Mouse (Mus musculus) limb, embryonic 14.5 days (tissue): ENCODE measurements around the gene Lsr. TPM values are rescaled to one million over a fixed set of nuclear protein-coding genes. Genes with fewer than 3 reads are reported as not detected.
"Not testable (repeated sequence)": the region's sequence is repeated elsewhere in the genome, so short reads cannot be mapped to it uniquely, and the experiment has no call there.

Source experiments
- ATAC-seq: fragments of 200-750 bp; cut with Nextera tagmentation; 2 replicates; pipeline ENCODE4 v1.8.0; 2017; ENCODE audit warnings: low read depth, moderate number of reproducible peaks, moderate TSS enrichment; ENCODE audit not compliant: low FRiP score
- DNase-seq: peaks from one replicate; pipeline ENCODE4 v3.0.0-alpha.2; 2015; ENCODE audit warnings: low spot score
- H3K27ac ChIP-seq: fragments of 300-500 bp; sonication (generic); replicated peaks from 2 replicates; pipeline ENCODE4 v1.5.1; 2014; ENCODE audit warnings: low read depth, mild to moderate bottlenecking, low read length, moderate library complexity, mixed read lengths
- H3K27me3 ChIP-seq: fragments of 300-500 bp; sonication (generic); 2 replicates; pipeline ENCODE4 v1.6.1; 2014; ENCODE audit warnings: low read length, mixed read lengths; ENCODE audit not compliant: control insufficient read depth, insufficient read depth
- H3K36me3 ChIP-seq: fragments of 300-500 bp; sonication (generic); 2 replicates; pipeline ENCODE4 v1.6.1; 2014; ENCODE audit warnings: mild to moderate bottlenecking, low read length, moderate library complexity, mixed read lengths; ENCODE audit not compliant: control insufficient read depth, insufficient read depth
- H3K4me1 ChIP-seq: fragments of 300-500 bp; sonication (generic); 2 replicates; pipeline ENCODE4 v1.6.1; 2014; ENCODE audit warnings: antibody characterized with exemption, low read length, mixed read lengths; ENCODE audit not compliant: control insufficient read depth, insufficient read depth
- H3K4me2 ChIP-seq: fragments of 300-500 bp; sonication (generic); replicated peaks from 2 replicates; pipeline ENCODE4 v1.6.1; 2014; ENCODE audit warnings: low read depth, mild to moderate bottlenecking, low read length, moderate library complexity; ENCODE audit not compliant: severe bottlenecking
- H3K4me3 ChIP-seq: fragments of 300-500 bp; sonication (generic); replicated peaks from 2 replicates; pipeline ENCODE4 v1.5.1; 2014; ENCODE audit warnings: low read length
- H3K9ac ChIP-seq: fragments of 300-500 bp; sonication (generic); 2 replicates; pipeline ENCODE4 v1.6.1; 2014; ENCODE audit warnings: mild to moderate bottlenecking, low read depth, low read length, moderate library complexity; ENCODE audit not compliant: severe bottlenecking
- H3K9me3 ChIP-seq: fragments of 300-500 bp; sonication (generic); 2 replicates; pipeline ENCODE4 v1.6.1; 2016; ENCODE audit warnings: low read length; ENCODE audit not compliant: control insufficient read depth
- POLR2A ChIP-seq: fragments of 200-500 bp; IDR thresholded peaks from 2 replicates; pipeline ENCODE4 v1.8.0; 2012; ENCODE audit warnings: inconsistent platforms, mild to moderate bottlenecking, moderate library complexity, borderline replicate concordance; ENCODE audit not compliant: insufficient read depth, insufficient read length; ENCODE audit errors: extremely low read depth
- WGBS: fragments of 180-500 bp; shearing (Covaris S2); extraction: QIAGEN DNeasy Blood & Tissue Kit; methylation state at CpG from one replicate; pipeline ENCODE4 v1.1.7; 2014; 5-methylcytosine and 5-hydroxymethylcytosine counted together
- polyA plus RNA-seq, 2 experiments: library from polyadenylated mRNA; depleted of rRNA in 1 of 2; stranded (reverse) in 1 of 2; unstranded in 1 of 2; fragments of >200 nt; fragmentation: Nextera tagmentation in 1 of 2; extraction: Ambion mirVana in 1 of 2; gene quantifications; 2 replicates each; pipeline versions ENCODE4 v1.2.1 to v1.2.3; 2012 to 2014

Lsr gene
- polyA plus RNA-seq, 2 experiments, result 24.3 to 29.4 TPM

DNA sequence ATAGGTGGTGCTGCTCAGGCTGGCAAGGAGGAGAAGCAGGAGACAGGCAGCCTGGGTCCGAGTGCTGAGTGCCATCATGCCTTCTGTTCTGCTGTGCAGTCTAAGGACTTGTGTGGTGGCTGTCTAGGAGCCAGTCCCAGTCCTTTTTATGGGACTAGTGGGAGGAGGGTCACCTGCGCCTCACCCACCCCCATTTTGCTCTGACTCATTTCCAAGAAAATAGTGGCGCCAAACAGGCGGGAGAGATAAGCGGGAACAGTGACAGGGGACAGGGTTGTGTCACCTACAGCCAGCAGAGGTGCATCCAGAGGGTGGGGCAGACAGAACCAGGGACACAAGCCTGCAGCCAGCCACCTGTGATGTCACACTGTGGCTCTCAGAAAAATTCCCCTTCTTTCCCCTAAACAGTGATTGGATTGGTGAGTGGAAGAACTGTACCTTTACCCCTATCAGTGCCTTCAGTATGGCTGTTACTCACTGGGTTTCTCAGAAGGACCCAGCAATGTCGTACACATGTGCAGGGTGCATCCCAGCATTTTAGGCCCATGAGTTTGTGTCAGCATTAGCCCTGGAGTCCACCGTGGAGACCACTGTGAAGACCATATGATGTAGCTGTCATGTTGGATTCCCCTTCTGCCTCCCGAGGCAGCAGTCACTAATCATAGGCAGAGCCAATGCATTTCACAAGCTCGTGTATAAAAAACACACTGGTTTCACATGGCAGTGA, 29.2 kb downstream of the Lsr start, which contains the start of gene Hamp:
Gene Hamp (minus strand): TSS at position 124 of the 727 bp plus-strand sequence.
- Histone ChIP-seq H3K27me3 (no peaks in the 10 kb centered on the region), H3K9me3 (no peaks in the 10 kb centered on the region), H3K4me3 (no peak within 1 kb of the TSS), H3K27ac (no peak within 1 kb of the TSS), H3K4me1 (no peaks in the 10 kb centered on the region), H3K4me2 (no peak within 1 kb of the TSS), H3K36me3 (peaks cover 17% of the 10 kb centered on the region), H3K9ac (no peak within 1 kb of the TSS)
- 63% methylated on average over 9 of the region's 9 CpGs for WGBS
- ATAC-seq (no peak), DNase-seq (no peak)
- TF ChIP-seq POLR2A, result no peak

DNA sequence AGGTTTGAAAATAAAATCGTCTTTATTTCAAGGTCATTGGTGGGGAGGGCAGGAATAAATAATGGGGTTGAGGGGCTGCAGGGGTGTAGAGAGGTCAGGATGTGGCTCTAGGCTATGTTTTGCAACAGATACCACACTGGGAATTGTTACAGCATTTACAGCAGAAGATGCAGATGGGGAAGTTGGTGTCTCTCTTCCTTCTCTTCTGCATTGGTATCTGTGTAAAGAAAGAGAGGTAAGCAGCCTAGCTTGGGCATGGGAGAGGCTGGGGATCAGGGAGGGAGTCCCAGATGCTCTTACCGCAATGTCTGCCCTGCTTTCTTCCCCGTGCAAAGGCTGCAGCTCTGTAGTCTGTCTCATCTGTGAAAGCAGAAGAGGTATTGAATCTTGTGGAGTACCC, 30.9 kb downstream of the Lsr start:
- WGBS, result 47% methylated on average over 3 of the region's 3 CpGs
- H3K27ac ChIP-seq, H3K9me3 ChIP-seq, H3K27me3 ChIP-seq, H3K4me2 ChIP-seq, H3K9ac ChIP-seq, ATAC-seq, DNase-seq, H3K4me3 ChIP-seq, H3K4me1 ChIP-seq: not testable (repeated sequence)
- peaks cover 11% of the 10 kb centered on the region; the same call in 1 of the 2 replicates for H3K36me3 ChIP-seq

DNA sequence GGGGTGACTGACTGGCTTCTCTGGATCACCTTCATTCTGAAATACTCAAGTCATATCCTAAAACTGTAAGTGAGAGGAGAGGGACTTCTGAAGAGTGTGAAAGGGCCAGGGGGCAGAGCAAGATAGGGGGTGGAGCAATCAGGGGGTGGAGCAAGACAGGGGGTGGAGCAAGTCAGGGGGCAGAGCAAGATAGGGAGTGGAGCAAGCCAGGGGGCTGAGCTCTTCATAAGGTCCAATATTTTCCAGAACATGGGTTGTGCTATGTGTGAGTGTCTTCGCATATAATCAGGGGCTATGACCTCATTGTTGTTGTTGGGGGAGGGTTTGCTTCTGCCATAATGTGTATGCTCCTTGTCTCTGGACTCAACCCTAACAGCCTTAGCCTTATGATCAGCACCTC, 33.2 kb downstream of the Lsr start:
- not testable (repeated sequence) for H3K4me3 ChIP-seq, H3K36me3 ChIP-seq, H3K4me2 ChIP-seq, H3K27me3 ChIP-seq, H3K9me3 ChIP-seq, H3K9ac ChIP-seq, H3K27ac ChIP-seq, H3K4me1 ChIP-seq, DNase-seq, ATAC-seq
- WGBS, result 92% methylated on average over 1 of the region's 1 CpGs

DNA sequence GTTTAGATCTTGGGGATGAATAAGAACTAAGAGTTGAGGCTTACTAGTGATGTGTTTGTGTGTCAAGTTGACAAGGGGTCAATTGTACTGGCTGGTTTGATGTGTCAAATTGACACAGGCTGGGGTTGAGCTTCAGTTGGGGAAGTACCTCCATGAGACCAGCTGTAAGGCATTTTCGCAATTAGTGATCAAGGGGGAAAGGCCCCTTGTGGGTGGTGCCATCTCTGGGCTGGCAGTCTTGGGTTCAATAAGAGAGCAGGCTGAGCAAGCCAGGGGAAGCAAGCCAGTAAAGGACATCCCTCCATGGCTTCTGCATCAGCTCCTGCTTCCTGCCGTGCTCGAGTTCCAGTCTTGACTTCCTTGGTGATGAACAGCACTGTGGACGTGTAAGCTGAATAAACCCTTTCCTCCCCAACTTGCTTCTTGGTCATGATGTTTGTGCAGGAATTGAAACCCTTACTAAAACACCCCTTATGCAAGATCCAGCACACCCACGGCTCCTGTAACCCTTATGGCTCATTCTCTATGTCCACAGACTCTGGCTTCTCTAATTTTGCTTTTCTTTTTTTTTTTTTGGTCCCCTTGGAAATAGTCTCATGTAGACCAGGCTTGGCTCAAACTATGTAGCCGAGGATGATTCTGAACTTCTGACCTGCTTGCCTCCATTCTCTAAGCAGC, 37.7 kb downstream of the Lsr start:
- H3K27me3 ChIP-seq, H3K9me3 ChIP-seq, H3K4me1 ChIP-seq, H3K4me2 ChIP-seq, ATAC-seq, H3K9ac ChIP-seq, DNase-seq, H3K4me3 ChIP-seq, H3K36me3 ChIP-seq, H3K27ac ChIP-seq: not testable (repeated sequence)
- 68% methylated on average over 6 of the region's 6 CpGs for WGBS

DNA sequence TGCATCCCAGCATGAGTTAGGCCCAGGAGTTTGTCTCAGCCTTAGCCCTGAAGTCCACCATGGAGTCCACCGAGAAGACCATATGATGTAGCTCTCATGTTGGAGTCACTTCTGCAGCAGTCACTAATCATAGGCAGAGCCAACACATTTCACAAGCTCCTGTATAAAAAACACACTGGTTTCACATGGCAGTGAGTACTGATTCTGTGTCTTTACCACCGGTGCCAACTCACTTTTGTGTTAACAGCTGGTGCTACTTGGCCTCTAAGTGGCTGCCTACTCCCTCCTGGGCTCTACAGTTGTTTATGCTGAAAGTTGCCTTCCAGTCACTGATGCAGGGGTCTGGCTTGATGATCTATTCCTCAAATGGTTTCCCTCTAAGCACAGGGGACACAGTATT, 48.7 kb downstream of the Lsr start, which contains the start of gene Hamp2:
Gene Hamp2 (minus strand): TSS at position 101 of the 400 bp plus-strand sequence.
- not testable (repeated sequence) for H3K9me3 ChIP-seq, H3K36me3 ChIP-seq, H3K4me2 ChIP-seq, H3K27ac ChIP-seq, H3K27me3 ChIP-seq, H3K9ac ChIP-seq, H3K4me1 ChIP-seq, H3K4me3 ChIP-seq, DNase-seq, ATAC-seq
- 83% methylated on average over 2 of the region's 2 CpGs for WGBS
